Mouse (Mus musculus) limb, embryonic 10.5 days (tissue): ENCODE data around the gene Rrp12. TPM values are rescaled to one million over a fixed set of nuclear protein-coding genes. Genes with fewer than 3 reads are reported as not detected.
"Not testable (repeated sequence)": the region's sequence is repeated elsewhere in the genome, so short reads cannot be mapped to it uniquely, and the experiment has no call there.

Experiments
- DNase-seq: peaks from one replicate; pipeline ENCODE4 v3.0.0-alpha.2; 2017; ENCODE audit warnings: low spot score
- H3K27ac ChIP-seq: fragments of 300-500 bp; sonication (generic); 2 replicates; pipeline ENCODE4 v1.5.1; 2016; ENCODE audit warnings: mild to moderate bottlenecking
- H3K27me3 ChIP-seq: fragments of 300-500 bp; sonication (generic); 2 replicates; pipeline ENCODE4 v1.6.1; 2016; ENCODE audit warnings: low read depth, mild to moderate bottlenecking; ENCODE audit not compliant: poor library complexity, severe bottlenecking
- H3K36me3 ChIP-seq: fragments of 300-500 bp; sonication (generic); 2 replicates; pipeline ENCODE4 v1.6.1; 2016; ENCODE audit warnings: mild to moderate bottlenecking, moderate library complexity
- H3K4me1 ChIP-seq: fragments of 300-500 bp; sonication (generic); 2 replicates; pipeline ENCODE4 v1.6.1; 2016
- H3K4me3 ChIP-seq: fragments of 300-500 bp; sonication (generic); 2 replicates; pipeline ENCODE4 v1.5.1; 2016; ENCODE audit warnings: mild to moderate bottlenecking, moderate library complexity
- H3K9me3 ChIP-seq: fragments of 300-500 bp; sonication (generic); replicated peaks from 2 replicates; pipeline ENCODE4 v1.6.1; 2016; ENCODE audit warnings: mild to moderate bottlenecking
- WGBS: fragments of 180-500 bp; shearing (Covaris S2); methylation state at CpG from one replicate; pipeline ENCODE4 v1.1.7; 2016; 5-methylcytosine and 5-hydroxymethylcytosine counted together
- polyA plus RNA-seq: library from polyadenylated mRNA; unstranded; fragments of >200 nt; fragmentation: Nextera tagmentation; extraction: Ambion mirVana; gene quantifications from 2 replicates; pipeline ENCODE4 v1.2.1, GENCODE M21; 2016

The Rrp12 gene
- 31.9 and 39.8 TPM in 2 replicates for polyA plus RNA-seq

DNA sequence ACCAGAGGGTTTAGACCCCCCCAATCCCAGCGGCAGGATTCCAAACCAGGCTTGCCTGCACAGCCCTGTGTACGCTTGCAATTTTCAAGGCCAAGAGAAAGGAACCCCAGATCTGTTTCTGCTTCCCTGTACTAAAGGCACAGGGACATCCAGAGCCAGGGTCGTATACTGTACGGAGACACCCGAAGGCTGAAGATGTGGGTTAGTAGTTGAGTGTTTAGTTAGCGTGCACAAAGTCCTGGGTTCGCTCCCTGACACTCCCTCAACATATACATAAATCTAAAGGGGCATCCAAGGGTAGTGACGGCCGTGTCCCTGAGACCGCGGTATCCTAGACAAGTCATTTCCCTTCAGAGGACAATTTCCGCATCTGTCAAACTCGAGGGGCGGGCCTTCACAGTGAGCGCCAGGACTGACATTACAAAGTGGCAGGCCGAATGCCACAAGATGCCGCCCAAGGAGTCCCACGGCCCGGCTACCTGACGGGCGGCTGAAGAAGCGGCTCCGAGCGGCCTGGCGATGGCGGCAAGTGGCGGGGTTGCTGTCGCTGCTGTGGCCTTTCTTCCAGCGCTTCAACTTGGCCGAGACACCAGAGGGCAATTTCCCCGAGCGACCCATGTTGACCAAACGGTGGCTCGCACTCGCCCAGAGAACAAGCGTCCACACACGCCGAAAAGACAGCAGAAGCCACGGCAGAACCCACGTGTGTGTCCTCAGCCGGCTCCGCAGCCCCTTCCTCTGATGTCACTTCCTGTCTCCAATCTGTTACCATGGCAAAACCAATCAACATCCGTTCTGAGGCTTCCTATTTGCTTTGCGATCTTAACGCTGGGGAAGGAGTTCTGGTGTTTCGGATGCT is at the start of gene Rrp12:
TSS of gene Rrp12 (minus strand) at position 714 of the 859 bp plus-strand sequence.
- Histone ChIP-seq H3K27me3 (no peaks in the 10 kb centered on the region), H3K27ac (peak within 1 kb of the TSS; percentile 61), H3K4me1 (peaks cover 16% of the 10 kb centered on the region), H3K9me3 (no peaks in the 10 kb centered on the region), H3K36me3 (peaks cover 25% of the 10 kb centered on the region), H3K4me3 (peak within 1 kb of the TSS; percentile 92)
- WGBS: 1% methylated on average over 46 of the region's 46 CpGs
- DNase-seq: peak; percentile 85

DNA sequence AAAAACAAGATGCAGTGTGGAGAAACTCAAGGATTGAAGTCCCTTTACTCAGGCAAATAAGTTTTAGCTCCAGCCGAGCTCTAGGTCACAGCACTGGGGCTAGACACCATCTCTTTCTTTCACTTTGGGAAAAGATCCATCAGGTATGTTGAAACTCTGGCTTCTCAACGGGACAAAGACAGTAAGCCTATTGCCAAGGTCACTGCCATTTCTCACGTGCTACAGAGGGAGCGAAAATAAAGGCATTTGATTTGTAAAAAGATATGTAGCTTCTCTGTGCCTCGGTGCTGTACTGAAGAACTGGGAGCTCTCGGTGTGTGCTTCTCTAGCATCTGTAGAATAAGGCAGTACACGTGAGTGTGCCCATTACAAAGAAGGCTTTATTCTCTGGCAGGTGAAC is 47.9 kb upstream of the Rrp12 start:
- WGBS: 91% methylated on average over 7 of the region's 7 CpGs
- no peak overlapping the region for H3K4me3 ChIP-seq
- H3K4me1 ChIP-seq: no peaks in the 10 kb centered on the region
- H3K27me3 ChIP-seq: no peaks in the 10 kb centered on the region
- DNase-seq: no peak
- peaks cover 97% of the 10 kb centered on the region for H3K36me3 ChIP-seq
- no peaks in the 10 kb centered on the region for H3K9me3 ChIP-seq
- no peak overlapping the region for H3K27ac ChIP-seq

DNA sequence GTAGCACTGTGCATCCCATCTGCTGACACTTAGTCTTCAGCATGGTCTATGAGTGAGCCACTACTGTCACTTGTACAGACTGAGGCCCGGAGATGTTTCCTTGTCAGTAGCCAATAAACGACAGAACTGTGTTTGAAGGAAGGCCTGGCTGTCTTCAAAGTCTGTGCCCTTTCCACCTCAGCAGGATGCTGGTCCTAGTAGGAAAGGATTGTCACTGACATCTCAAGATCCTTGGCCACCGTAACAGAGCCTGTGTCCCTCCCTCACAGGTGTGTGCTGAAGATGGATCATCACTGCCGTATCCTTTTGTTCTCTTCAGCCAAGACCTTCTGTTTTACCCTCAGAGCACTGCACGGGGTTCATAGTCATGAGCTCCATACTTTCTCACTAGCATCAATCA is 42.6 kb upstream of the Rrp12 start:
- Histone ChIP-seq H3K9me3 (no peaks in the 10 kb centered on the region), H3K27me3 (no peaks in the 10 kb centered on the region), H3K27ac (no peak overlapping the region), H3K4me1 (peaks cover 9% of the 10 kb centered on the region), H3K36me3 (peaks cover 76% of the 10 kb centered on the region), H3K4me3 (no peak overlapping the region)
- DNase-seq: no peak
- WGBS: 87% methylated on average over 5 of the region's 5 CpGs

DNA sequence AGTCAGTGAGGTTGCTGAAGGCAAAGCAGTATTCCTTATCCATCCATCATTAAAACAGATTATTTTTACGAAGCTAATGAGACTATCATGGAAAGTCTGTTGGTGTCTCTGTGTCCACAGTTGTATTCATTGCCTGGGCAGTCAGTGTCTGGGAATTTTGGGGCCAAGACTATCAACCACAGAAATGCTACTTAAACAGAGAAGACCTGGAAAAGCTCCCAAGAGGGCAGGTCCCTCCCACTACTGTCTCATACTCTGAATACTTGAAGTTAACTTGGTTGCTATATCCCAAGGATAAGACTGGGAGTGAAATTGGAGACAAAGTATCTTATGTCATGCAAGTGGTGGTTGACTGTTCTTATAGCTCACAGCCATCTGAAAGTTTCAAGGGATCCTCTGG is 39.9 kb upstream of the Rrp12 start:
- H3K4me3 ChIP-seq: no peak overlapping the region
- no peaks in the 10 kb centered on the region for H3K9me3 ChIP-seq
- H3K4me1 ChIP-seq: peaks cover 18% of the 10 kb centered on the region
- no peaks in the 10 kb centered on the region for H3K27me3 ChIP-seq
- 89% methylated on average over 1 of the region's 1 CpGs for WGBS
- H3K36me3 ChIP-seq: peaks cover 54% of the 10 kb centered on the region
- no peak overlapping the region for H3K27ac ChIP-seq
- no peak for DNase-seq

DNA sequence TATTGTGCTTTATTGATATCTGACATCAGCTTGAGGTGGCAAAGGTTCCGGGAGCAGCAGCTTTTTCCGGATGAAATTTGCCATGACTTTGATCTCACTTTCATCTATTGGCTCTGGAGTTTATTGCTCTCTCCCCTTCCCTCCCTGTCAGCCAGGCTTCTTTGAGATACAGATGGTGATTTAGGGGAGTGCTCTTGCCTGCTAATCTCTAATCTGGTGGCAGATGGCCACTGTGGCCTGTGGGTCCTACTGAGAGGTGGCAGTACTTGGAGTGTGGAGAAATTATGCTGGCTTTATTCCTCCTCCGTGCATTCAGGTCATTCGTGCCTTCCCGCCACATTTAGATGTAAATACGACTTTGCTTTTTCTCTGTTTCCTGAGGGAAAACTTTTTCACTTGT is 38.2 kb upstream of the Rrp12 start:
- Histone ChIP-seq H3K27ac (no peak overlapping the region), H3K9me3 (no peaks in the 10 kb centered on the region), H3K4me1 (peaks cover 18% of the 10 kb centered on the region), H3K4me3 (peak overlapping the region; percentile 92), H3K27me3 (no peaks in the 10 kb centered on the region), H3K36me3 (peaks cover 52% of the 10 kb centered on the region)
- no peak for DNase-seq
- 30% methylated on average over 6 of the region's 6 CpGs for WGBS

DNA sequence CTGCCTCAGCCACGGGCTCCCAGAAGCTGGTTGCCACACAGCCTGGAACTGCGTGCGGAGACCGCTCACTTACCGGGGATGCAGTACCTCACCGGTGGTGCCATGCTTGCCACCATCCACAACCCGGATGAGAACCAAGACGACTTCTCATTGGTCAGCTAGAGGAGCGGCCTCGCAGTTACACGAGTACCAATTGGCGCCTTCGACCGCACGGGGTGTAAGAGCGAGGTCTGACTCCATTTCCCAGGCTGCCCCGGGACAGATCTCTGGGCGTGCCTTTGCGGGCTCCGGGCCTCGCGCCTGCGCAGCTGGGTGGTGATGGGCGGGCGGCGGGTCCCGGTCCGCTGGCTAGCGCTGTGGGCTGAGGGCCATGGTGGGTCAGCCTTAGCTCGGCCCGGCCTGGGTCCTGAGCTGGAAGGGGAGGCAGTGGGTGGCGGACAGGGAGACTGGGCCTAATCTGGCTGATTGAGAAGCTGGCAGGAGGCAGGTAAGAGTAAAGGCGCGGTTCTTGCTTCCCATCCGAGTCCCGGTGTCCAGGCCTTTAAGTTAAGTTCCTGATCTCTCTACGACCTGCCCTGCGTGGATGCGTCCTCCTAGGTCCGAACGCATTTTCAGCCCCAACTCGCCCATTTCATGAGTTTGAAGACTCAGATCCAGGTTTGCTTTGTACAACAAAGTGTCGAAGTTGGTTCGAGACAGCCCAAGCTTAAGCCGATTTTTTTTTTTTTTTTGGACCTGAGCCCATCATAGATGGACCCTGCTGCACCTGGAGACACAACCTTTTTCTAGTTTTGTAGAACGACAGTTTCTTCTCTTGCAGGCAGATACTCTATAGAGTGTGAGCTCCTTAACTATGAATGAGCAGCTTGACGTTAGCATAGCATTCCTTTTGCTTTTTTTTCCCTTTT is 37.5 kb upstream of the Rrp12 start, which contains the start of the genes Exosc1 and Zdhhc16:
TSS of gene Exosc1 (minus strand) at position 245 of the 908 bp plus-strand sequence.
TSS of gene Zdhhc16 (plus strand) at position 302 of the 908 bp plus-strand sequence.
- peak within 1 kb of the TSS; percentile 92 for H3K4me3 ChIP-seq
- peak within 1 kb of the TSS; percentile 89 for H3K27ac ChIP-seq
- peaks cover 54% of the 10 kb centered on the region for H3K36me3 ChIP-seq
- H3K4me1 ChIP-seq: peaks cover 18% of the 10 kb centered on the region
- no peaks in the 10 kb centered on the region for H3K9me3 ChIP-seq
- peak; percentile 98 for DNase-seq
- no peaks in the 10 kb centered on the region for H3K27me3 ChIP-seq
- under 1% methylated on average over 47 of the region's 47 CpGs for WGBS

DNA sequence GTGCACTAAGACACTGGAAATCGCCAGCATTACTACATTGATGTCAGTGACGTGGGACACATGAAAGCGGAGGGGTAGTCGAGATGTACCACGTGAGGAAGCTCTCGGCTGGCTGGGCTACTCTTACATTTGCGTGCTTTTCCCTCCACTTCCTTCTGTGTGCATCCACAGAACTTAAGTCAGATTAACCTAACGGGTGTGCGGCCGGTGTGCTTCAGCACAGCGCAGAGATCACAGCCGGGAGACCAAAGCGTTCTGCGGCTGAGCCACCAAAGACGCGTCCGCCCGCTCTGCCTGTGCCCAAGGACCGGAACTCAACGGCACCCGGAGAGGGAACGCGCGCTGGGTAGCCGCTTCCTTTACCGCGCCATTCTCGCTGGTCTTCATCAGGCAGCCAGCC is 36.7 kb upstream of the Rrp12 start:
- peak overlapping the region; percentile 92 for H3K4me3 ChIP-seq
- peak overlapping the region; percentile 89 for H3K27ac ChIP-seq
- no peaks in the 10 kb centered on the region for H3K9me3 ChIP-seq
- no peak for DNase-seq
- no peaks in the 10 kb centered on the region for H3K27me3 ChIP-seq
- peaks cover 54% of the 10 kb centered on the region for H3K36me3 ChIP-seq
- under 1% methylated on average over 28 of the region's 28 CpGs for WGBS
- peaks cover 18% of the 10 kb centered on the region for H3K4me1 ChIP-seq

DNA sequence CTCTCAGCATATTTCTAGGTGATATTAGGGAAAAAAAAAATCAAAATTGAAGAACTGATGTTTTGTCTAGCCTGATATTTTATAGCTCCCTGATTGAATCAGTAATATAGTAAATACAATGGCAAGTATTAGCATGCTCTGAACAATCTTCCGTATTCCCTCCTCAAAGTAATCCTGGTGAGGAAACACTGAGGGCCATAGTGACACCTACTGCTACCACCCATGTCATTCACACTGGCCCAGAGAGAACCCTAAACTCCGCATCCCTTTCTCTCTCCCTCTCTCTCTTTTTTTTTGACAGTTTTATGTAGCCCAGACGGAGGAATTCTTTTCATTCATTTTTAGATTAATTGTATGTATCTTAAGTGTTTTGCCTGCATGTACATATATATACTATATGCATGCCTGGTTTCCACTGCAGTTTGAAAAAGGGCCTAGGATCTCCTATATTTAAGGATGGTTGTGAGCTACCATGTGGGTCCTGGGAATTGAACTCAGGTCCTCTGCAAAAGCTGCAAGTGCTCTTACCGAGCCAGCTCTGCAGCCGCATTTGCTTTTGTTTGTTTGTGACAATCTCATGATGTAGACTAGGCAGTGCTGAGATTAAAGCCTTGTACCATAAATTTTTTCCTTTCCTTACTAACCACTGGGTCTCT is 24.6 kb upstream of the Rrp12 start:
- 81% methylated on average over 5 of the region's 5 CpGs for WGBS
- Histone ChIP-seq H3K9me3 (no peaks in the 10 kb centered on the region), H3K4me1 (no peaks in the 10 kb centered on the region), H3K36me3 (peaks cover 83% of the 10 kb centered on the region), H3K27ac (no peak overlapping the region), H3K27me3 (no peaks in the 10 kb centered on the region), H3K4me3 (no peak overlapping the region)
- DNase-seq: no peak

DNA sequence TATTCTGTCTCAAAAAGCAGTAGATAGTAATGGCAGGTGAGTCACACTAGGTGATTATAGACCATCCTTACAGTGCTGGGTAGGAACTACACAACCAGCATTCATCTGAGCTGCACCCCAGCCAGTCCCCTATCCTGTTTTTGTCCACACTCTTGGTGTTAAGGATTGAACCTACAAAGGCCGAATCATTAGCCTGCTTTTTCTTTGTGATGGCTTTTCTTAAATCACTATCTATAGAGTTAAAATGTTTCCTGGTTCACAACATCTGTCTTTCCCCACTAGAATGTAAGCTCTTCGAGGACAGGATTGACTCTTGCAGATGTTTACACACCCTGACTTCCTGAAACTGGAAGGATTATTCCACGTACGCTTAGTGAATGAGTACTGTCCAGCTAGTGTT is 23.5 kb upstream of the Rrp12 start:
- DNase-seq: no peak
- Histone ChIP-seq H3K27me3 (no peaks in the 10 kb centered on the region), H3K27ac (no peak overlapping the region), H3K9me3 (no peaks in the 10 kb centered on the region), H3K36me3 (peaks cover 88% of the 10 kb centered on the region), H3K4me3 (no peak overlapping the region), H3K4me1 (peaks cover under 1% of the 10 kb centered on the region)
- WGBS: 84% methylated on average over 4 of the region's 4 CpGs

DNA sequence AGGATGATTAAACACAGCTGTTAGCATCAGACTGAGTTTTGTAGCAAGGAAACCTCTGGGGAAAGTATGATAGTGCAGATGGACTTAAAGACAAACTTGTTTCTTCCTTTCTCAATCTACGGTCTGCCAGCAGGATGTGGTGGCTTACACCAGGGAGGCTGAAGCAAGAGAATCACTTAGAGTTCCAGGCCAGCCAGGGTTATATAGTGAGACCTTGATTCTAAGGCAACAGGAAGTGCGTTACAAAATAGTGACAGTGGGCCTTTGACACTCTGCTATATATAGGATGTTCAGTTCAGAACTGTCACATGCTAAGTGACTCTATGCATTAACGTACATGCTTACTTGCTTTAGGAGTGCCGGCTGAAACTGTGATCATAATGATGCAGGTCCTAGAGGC is 20.9 kb upstream of the Rrp12 start:
- peaks cover 75% of the 10 kb centered on the region for H3K36me3 ChIP-seq
- no peak overlapping the region for H3K4me3 ChIP-seq
- no peak for DNase-seq
- WGBS: 95% methylated on average over 4 of the region's 4 CpGs
- peaks cover 19% of the 10 kb centered on the region for H3K4me1 ChIP-seq
- H3K27me3 ChIP-seq: no peaks in the 10 kb centered on the region
- no peaks in the 10 kb centered on the region for H3K9me3 ChIP-seq
- no peak overlapping the region for H3K27ac ChIP-seq

DNA sequence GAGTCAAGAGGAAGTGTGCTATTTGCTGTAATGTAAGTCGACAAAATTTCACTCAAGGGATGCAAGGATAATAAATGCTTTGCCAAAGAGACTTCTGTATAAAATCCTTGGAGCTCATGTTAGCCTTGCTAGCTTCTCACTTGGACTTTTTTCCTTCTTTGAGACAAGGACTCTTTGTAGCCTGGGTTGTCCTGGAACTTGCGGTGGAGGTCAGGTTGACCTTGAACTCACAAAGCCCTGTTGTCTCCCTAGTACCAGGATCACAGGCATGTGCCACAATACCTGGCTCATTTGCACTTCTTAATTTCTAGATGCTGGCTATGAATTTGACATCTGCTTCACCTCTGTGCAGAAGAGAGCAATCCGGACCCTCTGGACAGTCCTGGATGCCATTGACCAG is 19.3 kb upstream of the Rrp12 start:
- DNase-seq: no peak
- no peak overlapping the region for H3K27ac ChIP-seq
- H3K27me3 ChIP-seq: no peaks in the 10 kb centered on the region
- H3K36me3 ChIP-seq: peaks cover 60% of the 10 kb centered on the region
- no peak overlapping the region for H3K4me3 ChIP-seq
- WGBS: 92% methylated on average over 3 of the region's 3 CpGs
- H3K9me3 ChIP-seq: no peaks in the 10 kb centered on the region
- H3K4me1 ChIP-seq: peaks cover 19% of the 10 kb centered on the region

DNA sequence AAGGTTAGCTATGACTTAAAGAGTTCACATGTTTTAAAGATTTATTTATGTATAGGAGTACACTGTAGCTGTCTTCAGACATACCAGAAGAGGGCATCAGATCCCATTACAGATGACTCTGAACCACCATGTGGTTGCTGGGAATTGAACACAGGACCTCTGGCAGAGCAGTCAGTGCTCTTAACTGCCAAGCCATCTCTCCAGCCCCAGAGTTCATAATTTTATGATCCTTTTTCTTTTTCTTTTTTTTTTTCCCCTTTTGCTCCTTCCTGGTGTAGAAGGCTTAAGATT is 18.6 kb upstream of the Rrp12 start:
- H3K27me3 ChIP-seq, H3K9me3 ChIP-seq, H3K27ac ChIP-seq, DNase-seq: not testable (repeated sequence)
- H3K4me3 ChIP-seq: 0 out of 2 replicates have a peak overlapping the region, but pooled peaks have one; percentile 86
- H3K36me3 ChIP-seq: peaks cover 54% of the 10 kb centered on the region
- peaks cover 19% of the 10 kb centered on the region for H3K4me1 ChIP-seq
